Mouse (Mus musculus) adrenal gland (tissue): ENCODE results near the gene Srp72.

Experiments
- intact Hi-C: fragments of 180-260 bp; cut with DNase I; formaldehyde crosslinking; loops from one replicate; pipeline ENCODE4 v1.15.1; 2025

The Srp72 gene

DNA sequence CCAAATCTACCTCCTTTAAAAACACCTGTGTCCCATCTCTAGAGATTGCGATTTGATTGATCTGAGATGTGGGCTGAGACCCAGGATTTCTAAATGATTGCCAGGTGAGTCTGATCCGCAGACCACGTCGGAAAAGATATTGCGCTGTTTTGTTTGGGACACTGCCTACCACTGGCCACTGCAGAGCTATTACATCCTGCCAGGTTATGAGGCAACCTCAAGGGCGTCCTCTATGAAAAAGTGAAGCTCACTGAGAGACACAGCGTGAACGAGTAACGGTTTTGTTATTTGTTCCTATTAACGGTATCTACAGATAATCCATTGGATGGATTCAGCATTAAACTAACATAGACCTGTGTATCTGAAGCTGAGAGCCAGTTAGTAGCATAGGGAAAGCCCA, 64.0 kb downstream of the Srp72 start:
- intact Hi-C loops: no loop called here

- intact Hi-C loops: no loop called here
Measured at GRCm38 (mm10) chr5:77039391-77039790, 64.9 kb downstream of the Srp72 start.

DNA sequence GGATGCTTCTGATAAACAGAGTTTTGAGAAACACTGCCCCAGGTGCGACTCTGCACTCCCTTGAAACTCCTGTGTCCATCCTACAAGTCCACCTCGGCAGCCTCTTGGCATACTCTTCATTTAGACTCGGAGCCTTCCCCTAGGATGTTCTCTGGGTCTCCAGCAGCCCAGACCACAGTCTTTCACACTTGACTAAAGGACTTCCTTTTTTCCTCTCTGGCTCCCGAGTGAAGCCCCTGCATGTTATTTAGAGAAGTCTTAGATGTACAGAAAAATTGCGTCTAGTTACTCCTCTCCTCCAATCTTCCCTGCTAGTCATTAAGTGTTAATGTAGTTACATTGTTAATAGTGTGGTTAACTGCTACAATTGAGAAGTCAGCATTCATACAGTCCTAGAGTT, 69.9 kb downstream of the Srp72 start:
- intact Hi-C loops: no loop called here
